Mouse (Mus musculus) E14TG2a.4 (cell line): Measurements from ENCODE around the gene Wdr6.
A peak's percentile ranks its signal among the peaks of the same experiment; 100 is the strongest.

ENCODE experiments used
- CTCF ChIP-seq: conservative IDR thresholded peaks from 2 replicates; pipeline ENCODE4 v1.5.1; 2014; ENCODE audit warnings: low read length
- NANOG ChIP-seq: IDR thresholded peaks from 2 replicates; pipeline ENCODE4 v1.6.1; 2014; ENCODE audit warnings: borderline replicate concordance, low read length, mixed read lengths
- POU5F1 ChIP-seq: IDR thresholded peaks from 2 replicates; pipeline ENCODE4 v1.6.1; 2014; ENCODE audit warnings: low read length, borderline replicate concordance

GRCm38 (mm10) chr9:108566815-108567776 lies 11.4 kb downstream of the Wdr6 start, which contains the start of gene Ndufaf3:
- TF ChIP-seq CTCF (peak; percentile 74), POU5F1 (no peak), NANOG (no peak)
